Mouse (Mus musculus) cerebellum, adult (tissue): ENCODE measurements around the gene Gm20834.
"Not testable (repeated sequence)": the region's sequence is repeated elsewhere in the genome, so short reads cannot be mapped to it uniquely, and the experiment has no call there.

Source experiments
- ATAC-seq: cut with Nextera tagmentation; 2 replicates; pipeline ENCODE4 v1.9.2; 2017; ENCODE audit warnings: mild to moderate bottlenecking, moderate library complexity, mixed read lengths; ENCODE audit not compliant: insufficient number of reproducible peaks, low FRiP score, low TSS enrichment

The Gm20834 gene

GRCm38 (mm10) chrY:10324489-10324888 is at the start of gene Gm20834:
Gm20834 (minus strand) TSS chrY:10324589.
- ATAC-seq, result not testable (repeated sequence)
